Mouse (Mus musculus) brain, adult 2 months (tissue): ENCODE measurements around the gene Brs3.

Experiments used
- DNase-seq: peaks from one replicate; pipeline ENCODE4 v3.0.0; 2011; ENCODE audit warnings: low read depth, low spot score

Gene Brs3

DNA sequence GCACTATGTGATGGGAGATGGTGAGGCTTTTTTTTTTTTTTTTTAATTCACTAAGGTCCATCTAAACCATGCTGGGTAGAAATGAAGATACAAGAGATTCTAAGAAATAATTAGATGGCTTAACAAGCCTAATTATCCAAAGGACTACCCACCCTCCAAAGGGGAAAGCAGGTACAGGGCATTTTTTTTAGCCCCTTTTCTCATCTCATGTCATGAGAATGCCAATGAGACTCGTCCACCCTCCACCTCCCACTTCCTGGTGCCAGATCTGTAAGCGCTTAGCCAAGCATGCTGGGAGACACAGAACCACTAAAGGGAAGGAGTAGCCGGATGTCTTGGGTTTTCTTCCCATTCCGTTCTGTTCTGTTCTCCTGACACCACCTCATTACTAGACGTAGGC lies at the start of gene Brs3:
TSS of gene Brs3 (plus strand) at position 301 of the 400 bp plus-strand sequence.
- no peak for DNase-seq

DNA sequence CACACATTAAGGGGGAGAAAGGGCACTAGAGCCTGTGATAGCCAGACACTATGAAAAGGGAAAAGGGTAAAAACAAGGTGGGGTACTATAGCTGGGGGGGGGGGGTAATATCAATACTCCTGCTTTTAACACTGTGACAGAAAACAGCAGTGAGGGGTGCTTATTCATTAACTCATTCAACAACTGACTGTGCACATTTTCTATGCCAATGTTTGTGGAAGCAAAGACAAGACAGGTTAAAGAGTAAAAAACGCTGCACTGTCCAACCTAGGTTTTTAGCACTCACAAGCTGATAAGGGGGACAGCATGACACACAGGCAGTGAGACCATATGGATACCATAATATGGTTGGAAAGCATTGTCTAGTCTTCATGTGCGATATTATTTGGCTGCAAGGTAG lies 30.0 kb upstream of the Brs3 start:
- no peak for DNase-seq

DNA sequence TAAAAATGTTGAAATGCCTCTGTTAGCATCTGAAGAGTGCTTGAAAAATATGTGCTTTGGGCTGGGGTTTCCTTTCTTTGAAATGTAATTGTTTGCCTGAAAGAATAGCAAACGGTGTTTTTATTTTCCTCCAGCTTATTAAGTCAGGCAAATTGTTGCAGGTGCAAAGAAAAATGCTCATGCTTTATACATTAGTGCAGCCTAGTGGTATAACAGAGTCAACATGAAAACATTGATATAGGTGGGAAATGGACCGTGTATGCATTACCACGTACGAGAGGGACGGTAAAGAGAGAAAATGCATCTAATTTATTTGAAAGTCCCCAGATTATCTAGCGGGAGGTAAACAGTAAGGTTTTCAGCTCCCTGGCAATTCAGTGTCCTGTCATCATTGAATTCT lies 995 bp downstream of the Brs3 start:
- DNase-seq: no peak

DNA sequence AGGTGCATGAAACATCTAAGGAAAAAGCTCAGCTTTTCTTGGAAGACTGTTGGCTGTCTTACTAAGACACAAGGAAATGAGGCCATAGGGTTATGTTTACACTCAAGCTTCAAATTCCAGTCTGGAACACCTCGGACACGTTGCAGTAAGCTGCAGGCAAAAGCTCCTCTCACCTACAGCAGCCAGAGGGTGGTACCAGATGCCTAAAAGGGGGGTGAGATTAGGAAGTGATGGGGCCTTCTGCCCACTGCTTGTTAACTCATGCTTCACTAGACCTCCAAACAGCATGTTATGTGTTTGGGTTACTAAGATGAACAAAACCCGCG lies 9.9 kb downstream of the Brs3 start:
- DNase-seq: no peak

DNA sequence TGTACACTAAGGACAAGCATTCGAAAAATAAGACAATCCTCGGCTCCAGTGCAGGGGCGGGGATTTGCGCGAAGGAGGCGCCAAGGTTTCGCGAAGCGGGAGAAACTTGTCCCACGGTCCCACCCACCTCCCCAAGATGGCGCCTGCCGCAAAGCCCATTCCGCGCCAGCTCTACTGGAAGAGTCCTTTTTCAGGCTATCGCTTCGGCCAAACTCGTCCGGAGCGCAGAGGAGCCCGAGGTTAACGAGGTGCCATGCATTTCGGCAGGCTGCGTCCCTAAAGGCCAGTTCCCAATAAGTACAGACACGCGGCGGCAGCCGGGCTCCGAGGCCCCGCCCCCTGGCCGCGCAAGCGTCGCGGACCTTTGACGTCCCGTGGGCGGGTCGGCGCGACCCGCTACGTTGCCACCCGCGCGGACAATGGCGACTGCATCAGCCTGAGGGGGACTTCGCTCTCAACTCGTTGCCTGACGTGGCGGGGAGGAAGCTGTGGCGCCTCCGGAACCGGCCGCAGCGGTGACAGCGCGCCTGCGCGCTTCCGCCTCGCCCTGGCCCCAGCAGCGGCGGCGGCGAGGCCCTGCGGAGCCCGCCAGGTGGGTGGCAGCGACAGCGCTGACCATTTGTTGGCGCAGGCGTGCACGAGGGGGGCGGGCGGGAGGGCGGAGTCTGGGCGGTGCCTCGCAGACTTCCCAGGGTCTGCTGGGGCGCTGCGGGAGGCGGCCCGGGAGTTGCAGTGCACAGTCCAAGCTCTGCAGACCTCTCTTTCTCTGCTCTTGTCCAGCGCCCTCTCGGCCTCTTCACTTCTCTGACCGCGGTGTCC lies 10.5 kb downstream of the Brs3 start, which contains the start of gene Htatsf1:
TSS of gene Htatsf1 (plus strand) at position 410 of the 819 bp plus-strand sequence.
- DNase-seq: peak; percentile 87

DNA sequence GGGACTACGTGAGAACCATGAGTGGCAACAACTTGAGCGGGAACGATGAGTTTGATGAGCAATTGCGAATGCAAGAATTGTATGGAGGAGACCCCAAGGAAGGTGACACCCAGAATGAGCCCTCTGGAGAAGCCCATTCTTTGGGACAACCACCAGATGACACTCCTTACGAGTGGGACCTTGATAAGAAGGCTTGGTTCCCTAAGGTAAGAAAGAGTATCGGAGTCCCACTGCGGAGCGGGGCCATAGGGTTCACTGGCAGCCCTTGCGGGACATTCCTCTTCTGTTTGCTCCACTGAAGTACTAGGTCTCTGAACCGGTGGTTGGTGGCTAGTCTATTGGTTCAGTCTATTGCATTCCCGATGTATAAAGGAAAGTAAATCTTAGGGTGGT lies 11.1 kb downstream of the Brs3 start:
- no peak for DNase-seq

DNA sequence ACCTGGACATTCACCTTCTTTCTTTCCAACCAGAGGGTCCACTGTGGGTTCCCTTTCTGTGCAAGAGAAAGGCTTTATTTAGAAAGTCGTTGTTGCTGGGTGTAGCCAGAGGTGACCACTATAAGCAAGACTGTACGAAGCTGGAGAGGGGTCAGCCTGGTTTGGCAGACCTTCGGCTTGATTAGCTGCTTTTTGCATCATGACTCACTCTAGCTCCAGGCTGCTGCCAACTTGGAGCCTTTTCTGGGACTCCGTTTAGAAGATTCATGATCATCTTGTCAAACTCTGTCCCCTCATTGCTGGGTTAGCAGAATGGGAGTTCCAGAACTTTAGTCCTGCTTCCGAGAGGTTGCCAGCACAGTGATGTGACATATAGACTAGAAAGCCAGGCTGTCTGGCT lies 38.6 kb downstream of the Brs3 start:
- no peak for DNase-seq

DNA sequence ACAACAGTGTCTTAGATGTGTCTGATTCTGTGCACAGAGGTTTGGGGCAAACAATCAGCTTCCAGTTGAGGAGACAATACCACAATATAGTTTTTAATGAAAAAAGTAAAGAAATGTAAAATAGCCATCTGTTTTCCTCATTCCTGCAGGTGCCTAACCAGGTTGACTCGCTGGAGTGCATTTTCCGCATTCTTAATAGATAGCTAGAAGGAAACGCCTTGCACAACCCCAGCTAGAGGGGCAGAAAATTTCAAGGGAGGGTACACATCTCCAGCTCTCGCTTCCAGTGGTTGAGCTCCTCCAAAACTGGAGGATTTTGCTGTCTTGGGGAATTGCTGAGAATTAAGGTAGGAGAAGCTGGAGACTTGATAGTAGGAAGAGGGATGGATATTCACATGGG lies 44.9 kb downstream of the Brs3 start, which contains the start of gene Vgll1:
TSS of gene Vgll1 (plus strand) at position 301 of the 400 bp plus-strand sequence.
- DNase-seq: no peak
